Mouse (Mus musculus) MEL (cell line): ENCODE measurements around the gene Arid1b.

Experiments
- CTCF ChIP-seq, 3 experiments: IDR thresholded peaks in 2 of 3; conservative IDR thresholded peaks in 1 of 3; 2 replicates each; pipeline ENCODE4 v1.5.1; 2011 to 2012; ENCODE audit warnings: low read length in 3 of 3, low read depth in 2 of 3, mild to moderate bottlenecking in 2 of 3, improper control_type of control experiment in 1 of 3, inconsistent platforms in 1 of 3, mixed read lengths in 1 of 3, moderate library complexity in 1 of 3; ENCODE audit not compliant: control insufficient read depth in 1 of 3, insufficient read depth in 1 of 3, poor library complexity in 1 of 3, severe bottlenecking in 1 of 3
- EP300 ChIP-seq, 2 experiments: IDR thresholded peaks; 2 replicates each; pipeline ENCODE4 v1.6.1; 2011; ENCODE audit warnings: improper control_type of control experiment in 2 of 2, low read length in 2 of 2, low read depth in 1 of 2, mild to moderate bottlenecking in 1 of 2
- GATA1 ChIP-seq: IDR thresholded peaks from 2 replicates; pipeline ENCODE4 v1.6.1; 2011; ENCODE audit warnings: low read depth, low read length, improper control_type of control experiment
- MAZ ChIP-seq: IDR thresholded peaks from 2 replicates; pipeline ENCODE4 v1.6.1; 2012; ENCODE audit warnings: low read depth, mild to moderate bottlenecking, inconsistent platforms, low read length, improper control_type of control experiment
- POLR2A ChIP-seq, 2 experiments: IDR thresholded peaks; 2 replicates each; pipeline ENCODE4 v1.6.1; 2011 to 2012; ENCODE audit warnings: low read length in 2 of 2, mild to moderate bottlenecking in 2 of 2, control low read depth in 1 of 2, improper control_type of control experiment in 1 of 2, low read depth in 1 of 2, moderate library complexity in 1 of 2; ENCODE audit not compliant: control insufficient read depth in 1 of 2, insufficient read depth in 1 of 2, poor library complexity in 1 of 2
- SIN3A ChIP-seq: IDR thresholded peaks from 2 replicates; pipeline ENCODE4 v1.6.1; 2012; ENCODE audit warnings: low read length, improper control_type of control experiment, inconsistent platforms
- SMC3 ChIP-seq: IDR thresholded peaks from 2 replicates; pipeline ENCODE4 v1.6.1; 2011; ENCODE audit warnings: low read depth, low read length, improper control_type of control experiment
- ZKSCAN1 ChIP-seq: IDR thresholded peaks from 2 replicates; pipeline ENCODE4 v1.6.1; 2012; ENCODE audit warnings: low read depth, mild to moderate bottlenecking, inconsistent platforms, low read length, improper control_type of control experiment, moderate library complexity

- no peak for TF ChIP-seq ZKSCAN1
- peak; percentile 57; the same call in 1 of the 2 replicates for TF ChIP-seq GATA1
- no peak for TF ChIP-seq SIN3A
- TF ChIP-seq MAZ: no peak
- no peak for TF ChIP-seq CTCF (IDR thresholded peaks at IDR 0.05 in 2 of 3, conservative IDR thresholded peaks at IDR 0.05 in 1 of 3; ENCODE audit: control insufficient read depth in 1 of 3, insufficient read depth in 1 of 3, low read depth in 2 of 3, low read length in 3 of 3, poor library complexity in 1 of 3, severe bottlenecking in 1 of 3)
- no peak for TF ChIP-seq SMC3
- TF ChIP-seq POLR2A (IDR thresholded peaks at IDR 0.05; ENCODE audit: control insufficient read depth in 1 of 2, insufficient read depth in 1 of 2, low read depth in 1 of 2, low read length in 2 of 2, poor library complexity in 1 of 2): no peak
- peak; percentile 18 to 26; a peak in 1 of 4 replicates for TF ChIP-seq EP300 (IDR thresholded peaks at IDR 0.05; ENCODE audit: low read depth in 1 of 2, low read length in 2 of 2)
Measured at GRCm38 (mm10) chr17:5108546-5109142, 114.5 kb downstream of the Arid1b start.
